Mouse (Mus musculus) fat pad, adult 2 months (tissue): ENCODE results near the gene Polr2i.

ENCODE experiments used
- DNase-seq: peaks from one replicate; pipeline ENCODE4 v3.0.0-alpha.2; 2011; ENCODE audit warnings: low read depth, low spot score; ENCODE audit errors: extremely low read depth

The Polr2i gene

DNA sequence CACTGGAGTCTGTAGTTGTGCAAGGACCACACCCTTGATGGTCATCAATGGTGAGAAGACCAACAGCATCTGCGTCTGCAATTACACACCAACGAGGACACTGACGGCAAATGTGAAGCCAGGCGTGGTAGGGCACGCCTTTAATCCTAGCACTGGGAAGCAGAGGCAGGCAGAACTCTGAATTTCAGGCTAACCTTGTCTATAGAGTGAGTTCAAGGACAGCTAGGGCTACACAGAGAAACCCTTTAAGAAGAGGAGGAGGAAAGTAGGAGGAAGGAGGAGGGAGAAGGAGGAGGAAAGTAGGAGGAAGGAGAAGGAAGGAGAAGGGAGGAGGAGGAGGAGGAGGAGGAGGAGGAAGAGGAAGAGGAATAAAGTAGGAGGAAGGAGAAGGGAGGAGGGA lies 33.8 kb downstream of the Polr2i start:
- no peak for DNase-seq

DNA sequence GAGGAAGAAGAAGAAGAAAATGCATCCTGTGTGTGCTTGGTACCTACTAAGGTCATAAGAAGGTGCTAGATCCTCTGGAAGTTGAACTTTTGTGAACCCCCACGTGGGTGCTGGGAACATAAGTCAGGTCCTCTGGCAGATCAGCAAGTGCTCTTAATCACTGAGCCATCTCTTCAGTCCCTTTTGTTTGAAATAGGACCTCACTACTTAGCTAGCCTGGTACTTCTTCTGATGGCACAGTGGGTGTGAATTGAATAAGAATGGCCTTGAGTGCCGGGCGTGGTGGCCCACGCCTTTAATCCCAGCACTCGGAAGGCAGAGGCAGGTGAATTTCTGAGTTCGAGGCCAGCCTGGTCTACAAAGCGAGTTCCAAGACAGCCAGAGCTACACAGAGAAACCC lies 34.2 kb downstream of the Polr2i start:
- DNase-seq = no peak

DNA sequence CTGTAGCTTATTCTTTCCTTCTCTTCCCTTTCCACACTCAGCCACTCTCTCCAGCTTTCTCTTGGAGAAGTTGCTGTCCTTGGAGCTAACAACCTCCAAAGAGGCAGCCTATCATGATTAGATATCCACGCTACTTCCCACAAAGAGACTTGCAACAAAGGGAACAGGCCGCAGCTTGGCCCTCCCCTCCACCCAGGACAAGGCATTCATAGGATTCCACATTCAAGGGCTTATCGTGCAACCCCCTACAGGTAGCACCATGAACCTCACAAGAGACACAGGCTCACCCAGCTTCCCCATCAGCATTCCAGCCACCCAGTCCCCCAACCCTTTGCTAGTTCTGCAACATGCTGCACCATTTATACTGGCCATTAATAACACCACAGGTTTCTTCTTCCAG lies 35.0 kb downstream of the Polr2i start:
- DNase-seq = no peak

DNA sequence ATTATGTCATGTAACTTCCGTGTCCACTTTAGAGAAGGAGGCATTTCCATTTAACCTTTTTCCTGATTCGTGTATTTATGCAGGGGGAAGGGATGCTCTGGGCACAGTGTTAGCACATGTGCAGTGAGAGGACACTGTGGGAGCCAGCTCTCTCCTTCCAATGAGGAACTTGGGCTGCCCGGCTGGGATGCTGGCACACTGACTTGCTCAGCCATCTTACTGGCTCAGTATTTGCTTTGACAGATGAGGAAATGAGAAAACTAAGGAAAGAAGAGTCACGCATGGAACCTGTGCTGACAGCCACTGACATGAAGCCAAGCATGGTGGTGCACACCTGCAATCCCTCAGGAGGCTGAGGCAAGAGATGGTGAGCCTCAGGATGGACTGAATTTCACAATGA lies 37.9 kb downstream of the Polr2i start:
- no peak for DNase-seq

DNA sequence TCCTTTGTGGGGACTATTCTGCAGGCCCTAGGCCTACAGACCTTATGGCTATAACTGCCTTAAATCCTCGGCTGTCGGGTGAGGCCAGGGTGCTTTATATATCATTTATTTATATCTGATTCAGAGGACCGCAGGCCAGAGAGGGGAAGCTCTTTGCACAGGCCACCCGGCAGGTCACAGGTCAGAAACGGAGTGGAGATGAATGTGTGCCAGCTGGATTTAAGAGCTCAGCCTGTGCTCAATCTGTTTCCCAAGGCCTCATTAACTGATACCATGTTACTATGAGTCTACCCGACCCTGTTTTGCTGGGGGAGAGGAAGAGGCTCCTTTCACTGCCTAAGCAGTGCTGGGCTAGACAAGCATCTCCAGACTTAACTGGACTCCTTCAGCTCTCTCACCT lies 42.6 kb downstream of the Polr2i start:
- DNase-seq = no peak

- no peak for DNase-seq
These were observed 47.2 kb downstream of the Polr2i start for GRCm38 (mm10) chr7:30278911-30279310.

GRCm38 (mm10) chr7:30279536-30279935 lies 47.8 kb downstream of the Polr2i start:
- DNase-seq = no peak

DNA sequence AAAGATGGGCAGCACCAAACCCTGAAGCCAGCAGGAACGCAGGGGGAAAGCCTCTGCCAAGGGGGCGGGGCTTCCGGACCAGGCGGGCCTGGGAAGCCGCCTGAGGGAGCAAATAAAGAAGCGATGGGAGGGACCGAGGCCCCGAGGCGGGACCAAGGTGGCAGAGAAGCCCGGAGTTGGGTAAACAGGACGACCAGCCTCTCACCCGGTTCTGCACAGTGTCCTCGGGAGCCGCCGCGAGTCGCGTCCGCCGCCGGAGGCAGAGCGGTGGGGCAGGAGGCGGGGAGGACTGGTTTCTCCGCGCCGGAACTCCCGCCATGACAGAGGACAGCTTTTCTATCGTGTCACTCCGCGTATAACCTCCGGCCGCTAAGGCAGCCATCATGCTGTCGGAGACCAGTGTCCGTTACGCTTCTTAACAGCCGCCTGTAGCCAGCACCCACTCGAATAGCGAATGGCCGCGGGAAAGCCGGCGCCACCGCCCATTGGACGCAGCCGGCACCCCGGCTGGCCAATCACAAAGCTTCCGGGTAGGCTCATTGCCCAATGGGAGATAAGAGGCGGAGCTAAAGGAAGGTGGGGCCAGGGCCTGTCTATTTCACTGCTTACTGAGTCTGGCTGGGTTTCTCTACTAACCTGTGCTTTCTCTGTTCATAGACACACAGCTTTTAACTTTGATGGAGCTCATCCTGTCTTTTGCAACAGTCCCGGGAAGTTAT lies 48.4 kb downstream of the Polr2i start, which contains the start of the genes Thap8 and Wdr62:
Gene Thap8, plus strand, starts transcription at position 144 of the 719 bp plus-strand sequence.
Gene Wdr62, minus strand, starts transcription at position 469 of the 719 bp plus-strand sequence.
- DNase-seq = peak; percentile 25

DNA sequence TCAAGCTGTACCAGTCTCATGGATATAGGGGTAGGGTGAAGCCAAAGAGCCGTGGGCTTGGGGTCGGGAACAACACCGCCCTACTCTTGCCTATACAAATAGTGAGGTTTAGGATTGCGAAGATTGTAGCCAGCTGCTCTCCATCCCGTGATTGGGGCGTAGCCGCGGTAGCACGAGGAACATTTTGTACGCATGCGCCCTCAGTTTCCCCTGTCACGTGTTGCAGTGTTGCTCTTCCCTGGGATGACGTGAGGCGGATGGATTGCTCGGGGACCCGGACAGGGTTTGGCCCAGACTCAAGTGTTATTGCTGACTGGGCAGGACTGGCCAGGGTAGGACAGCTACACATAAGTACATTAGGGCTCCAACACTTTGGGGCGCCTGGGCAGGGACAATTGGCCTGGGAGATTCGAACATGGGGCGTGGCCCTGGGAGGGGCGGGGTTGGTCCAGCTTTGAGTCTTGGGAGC lies 49.0 kb downstream of the Polr2i start:
- peak; percentile 19 for DNase-seq

- no peak for DNase-seq
These were observed 49.8 kb downstream of the Polr2i start for GRCm38 (mm10) chr7:30281522-30281921.

GRCm38 (mm10) chr7:30282740-30283139 lies 51.0 kb downstream of the Polr2i start:
- DNase-seq = no peak
